Mouse (Mus musculus) right cerebral cortex, postnatal 4 days (tissue): ENCODE measurements around the gene Defb20.

ENCODE experiments used
- DNase-seq: peaks from one replicate; pipeline ENCODE4 v3.0.0-alpha.2; 2022

The Defb20 gene

DNA sequence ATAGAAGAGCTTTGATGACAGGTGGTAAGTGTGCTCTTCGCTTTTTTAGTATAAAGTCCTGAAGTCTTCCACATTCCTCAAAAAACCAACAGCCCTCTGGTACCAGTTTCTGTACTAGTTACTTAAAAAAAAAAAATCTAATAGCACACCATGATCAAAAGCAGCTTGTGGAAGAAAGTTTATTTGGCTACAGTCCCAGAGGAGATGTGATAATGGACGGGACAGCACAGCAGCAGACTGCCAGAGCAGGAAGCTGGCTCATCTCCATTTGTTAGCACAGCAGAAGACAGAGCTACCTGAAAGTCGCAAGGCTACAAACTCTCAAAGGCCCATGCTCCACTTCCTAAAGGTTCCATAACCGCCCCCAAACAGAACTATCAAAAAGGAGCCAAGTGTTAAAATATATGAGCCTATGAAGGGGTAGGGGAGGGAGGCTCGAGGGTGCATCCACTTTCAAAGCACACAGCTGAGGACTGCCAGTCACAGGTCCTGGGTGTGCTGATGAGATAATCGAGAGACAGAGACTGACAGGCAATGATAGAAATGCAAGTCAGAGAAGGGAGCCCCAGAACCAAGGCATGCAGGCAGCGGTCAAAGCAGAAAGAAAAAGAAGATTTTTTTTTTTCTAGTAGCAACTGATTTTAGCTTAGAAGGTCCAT lies 23.5 kb downstream of the Defb20 start:
- no peak for DNase-seq

DNA sequence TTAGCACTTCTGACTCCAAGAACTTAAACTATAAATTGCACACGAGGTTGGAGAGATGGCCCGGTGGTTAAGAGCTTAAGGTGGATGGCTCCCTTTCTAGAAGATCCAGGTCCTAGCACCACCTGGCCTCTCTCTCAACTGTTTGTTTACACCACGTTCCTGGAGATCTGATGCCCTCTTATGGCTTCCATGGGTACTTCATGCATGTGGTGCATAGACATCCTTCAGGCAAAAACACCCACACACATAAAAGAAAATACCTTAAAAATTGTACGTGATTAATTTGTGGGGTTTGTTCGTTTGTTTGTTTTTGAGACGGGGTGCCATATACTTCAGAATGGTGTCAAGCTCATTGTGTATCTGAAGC lies 24.0 kb downstream of the Defb20 start:
- no peak for DNase-seq

DNA sequence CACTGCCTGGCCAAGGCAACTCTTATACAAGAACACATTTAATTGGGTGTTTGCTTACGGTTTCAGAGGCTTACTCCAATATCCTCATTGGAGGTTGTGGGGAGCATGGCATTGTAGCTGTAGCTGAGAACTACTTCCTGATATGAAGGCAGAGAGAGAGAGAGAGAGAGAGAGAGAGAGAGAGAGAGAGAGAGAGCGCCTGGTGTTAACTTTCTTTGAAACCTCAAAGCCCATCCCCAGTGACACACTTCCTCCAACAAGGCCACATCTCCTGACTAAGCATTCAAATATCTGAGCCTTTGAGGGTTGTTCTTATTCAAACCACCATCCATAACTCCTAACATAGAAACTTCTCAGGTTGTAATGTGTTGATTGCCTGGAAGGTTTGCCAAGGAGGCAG lies 27.1 kb downstream of the Defb20 start:
- no peak for DNase-seq

DNA sequence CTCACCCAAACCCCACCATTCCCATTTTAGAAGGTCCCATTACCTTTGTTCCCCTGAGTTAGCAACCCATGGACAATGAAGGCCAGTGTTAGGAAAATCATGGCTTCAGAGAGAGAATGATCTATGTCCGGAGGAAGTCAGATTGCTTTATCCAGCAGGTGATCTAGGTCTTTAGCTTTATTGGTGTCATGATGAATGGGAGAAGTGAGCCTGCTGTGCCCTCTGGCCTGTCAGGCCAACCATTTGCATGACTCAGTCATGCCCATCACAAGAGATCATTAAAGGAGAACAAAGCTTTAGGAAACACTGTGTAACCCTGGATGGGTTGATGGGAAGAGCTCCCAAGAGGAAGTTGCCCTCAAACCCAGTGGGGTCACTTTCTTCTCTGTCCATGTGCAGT lies 34.7 kb downstream of the Defb20 start, which contains the start of gene Defb26:
TSS of gene Defb26 (minus strand) at position 101 of the 400 bp plus-strand sequence.
- DNase-seq: no peak

DNA sequence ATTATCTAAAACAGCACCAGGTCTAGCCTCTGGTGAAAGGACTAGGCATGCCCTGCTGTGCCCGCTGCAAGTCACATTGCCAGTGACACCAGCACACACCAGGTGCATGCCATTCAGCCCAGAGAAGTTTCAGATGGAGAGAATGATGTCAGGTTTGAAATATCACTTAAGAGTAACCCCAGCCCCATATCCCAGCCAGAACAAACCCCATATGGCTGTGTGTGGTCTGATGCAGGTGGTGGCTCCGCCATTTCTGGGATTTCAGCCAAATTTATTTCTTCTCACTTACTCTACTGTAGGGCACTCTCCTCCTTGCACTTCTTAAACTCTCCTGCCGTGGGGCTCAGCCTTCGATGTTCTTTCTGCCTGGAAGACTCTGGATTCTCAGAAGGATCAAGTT lies 39.2 kb downstream of the Defb20 start:
- DNase-seq: no peak

DNA sequence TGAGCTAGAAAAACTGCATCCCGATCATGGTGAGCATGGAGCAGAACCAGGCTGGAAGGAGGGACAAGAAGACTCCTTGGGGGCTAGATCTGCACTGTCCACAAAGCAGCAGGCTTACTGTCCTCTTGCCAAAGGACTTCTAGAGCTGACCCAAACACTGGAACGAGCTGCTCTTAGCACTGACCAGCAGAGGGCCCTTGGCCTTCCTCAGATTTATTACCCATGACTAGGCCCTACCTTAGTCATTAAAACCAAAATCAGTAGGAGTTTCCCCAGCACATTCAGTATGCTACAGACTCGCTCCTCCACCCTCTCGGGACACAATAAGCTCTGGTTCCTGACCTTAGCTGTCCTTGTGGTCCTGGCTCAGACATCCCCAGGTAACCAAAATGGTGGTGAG lies 41.1 kb downstream of the Defb20 start, which contains the start of gene Defb28:
TSS of gene Defb28 (plus strand) at position 275 of the 400 bp plus-strand sequence.
- no peak for DNase-seq
